Mouse (Mus musculus) ES-Bruce4 (cell line): Measurements from ENCODE around the gene Shank1.

ENCODE experiments used
- CTCF ChIP-seq: IDR thresholded peaks from one replicate; pipeline ENCODE4 v1.8.1; 2011; ENCODE audit warnings: low read depth, low read length
- EP300 ChIP-seq: IDR thresholded peaks from 2 replicates; pipeline ENCODE4 v1.6.1; 2011; ENCODE audit warnings: low read depth, low read length; ENCODE audit not compliant: insufficient read depth
- POLR2A ChIP-seq: IDR thresholded peaks from one replicate; pipeline ENCODE4 v1.8.1; 2011; ENCODE audit warnings: low read length; ENCODE audit not compliant: insufficient read depth

DNA sequence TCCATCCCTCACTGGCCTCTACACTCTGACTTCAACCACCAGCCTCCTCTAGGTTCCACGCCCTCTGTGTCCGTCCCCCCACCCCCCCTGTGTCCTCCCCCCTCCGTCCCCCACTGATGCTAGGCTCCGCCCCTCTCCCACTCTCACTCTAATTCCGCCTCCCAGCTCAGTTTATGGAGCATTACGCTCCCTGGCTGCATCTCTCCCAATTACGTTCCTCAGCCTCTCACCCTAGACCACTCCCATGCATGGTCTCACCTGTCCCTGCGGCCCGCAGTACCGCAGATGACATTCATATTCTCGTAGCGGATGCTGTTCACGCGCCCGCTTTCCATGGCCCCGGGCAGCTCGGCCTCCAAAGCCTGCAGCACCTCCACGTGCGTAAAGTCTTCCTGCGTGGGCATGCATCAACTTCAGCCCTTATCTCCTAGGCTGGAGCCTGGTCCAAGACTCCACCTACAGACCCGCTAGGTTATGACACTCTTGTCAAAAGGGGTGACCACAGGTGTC, 50.8 kb downstream of the Shank1 start:
- TF ChIP-seq POLR2A (no peak), CTCF (no peak), EP300 (no peak)
